Mouse (Mus musculus): ENCODE measurements around the gene Ubqln1. TPM values are rescaled to one million over a fixed set of nuclear protein-coding genes. Genes with fewer than 3 reads are reported as not detected.

Gene Ubqln1
- total RNA-seq (2017) = 64.4 and 66.5 TPM in 2 replicates

- peak; percentile 82 to 92 for ATAC-seq (replicated peaks in 1 of 2; ENCODE audit: insufficient read depth in 1 of 2, low FRiP score in 2 of 2, low TSS enrichment in 1 of 2, low read depth in 1 of 2, poor library complexity in 2 of 2, severe bottlenecking in 2 of 2)
Measured at GRCm38 (mm10) chr13:58215592-58216341, at the start of gene Ubqln1. Gene Ubqln1, minus strand, starts transcription at chr13:58215653.

DNA sequence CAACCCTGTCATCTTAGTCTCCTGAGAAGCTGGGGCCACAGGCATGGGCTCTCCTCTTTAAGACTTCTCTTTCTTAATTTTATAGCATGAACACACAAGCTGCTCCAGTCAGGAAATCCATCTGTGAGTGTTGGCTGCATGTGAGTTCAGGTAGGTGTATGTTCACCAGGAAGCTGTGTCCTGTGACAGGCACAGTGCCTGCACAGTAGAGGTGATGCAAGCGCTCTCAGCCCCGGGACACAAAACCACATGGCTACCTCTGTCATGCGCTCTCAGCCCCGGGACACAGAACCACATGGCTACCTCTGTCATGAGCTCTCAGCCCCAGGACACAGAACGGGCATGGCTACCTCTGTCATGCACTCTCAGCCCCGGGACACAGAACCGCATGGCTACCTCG is 48.1 kb upstream of the Ubqln1 start:
- ATAC-seq (replicated peaks in 1 of 2; ENCODE audit: insufficient read depth in 1 of 2, low FRiP score in 2 of 2, low TSS enrichment in 1 of 2, low read depth in 1 of 2, poor library complexity in 2 of 2, severe bottlenecking in 2 of 2) = no peak

- ATAC-seq (replicated peaks in 1 of 2; ENCODE audit: insufficient read depth in 1 of 2, low FRiP score in 2 of 2, low TSS enrichment in 1 of 2, low read depth in 1 of 2, poor library complexity in 2 of 2, severe bottlenecking in 2 of 2) = no peak
Measured at GRCm38 (mm10) chr13:58261674-58262073, 46.2 kb upstream of the Ubqln1 start.

- ATAC-seq (replicated peaks in 1 of 2; ENCODE audit: insufficient read depth in 1 of 2, low FRiP score in 2 of 2, low TSS enrichment in 1 of 2, low read depth in 1 of 2, poor library complexity in 2 of 2, severe bottlenecking in 2 of 2) = no peak
Measured at GRCm38 (mm10) chr13:58253268-58253667, 37.8 kb upstream of the Ubqln1 start.

- no peak for ATAC-seq (replicated peaks in 1 of 2; ENCODE audit: insufficient read depth in 1 of 2, low FRiP score in 2 of 2, low TSS enrichment in 1 of 2, low read depth in 1 of 2, poor library complexity in 2 of 2, severe bottlenecking in 2 of 2)
Measured at GRCm38 (mm10) chr13:58248957-58249356, 33.5 kb upstream of the Ubqln1 start.

- no peak for ATAC-seq (replicated peaks in 1 of 2; ENCODE audit: insufficient read depth in 1 of 2, low FRiP score in 2 of 2, low TSS enrichment in 1 of 2, low read depth in 1 of 2, poor library complexity in 2 of 2, severe bottlenecking in 2 of 2)
Measured at GRCm38 (mm10) chr13:58236536-58236935, 21.1 kb upstream of the Ubqln1 start.

DNA sequence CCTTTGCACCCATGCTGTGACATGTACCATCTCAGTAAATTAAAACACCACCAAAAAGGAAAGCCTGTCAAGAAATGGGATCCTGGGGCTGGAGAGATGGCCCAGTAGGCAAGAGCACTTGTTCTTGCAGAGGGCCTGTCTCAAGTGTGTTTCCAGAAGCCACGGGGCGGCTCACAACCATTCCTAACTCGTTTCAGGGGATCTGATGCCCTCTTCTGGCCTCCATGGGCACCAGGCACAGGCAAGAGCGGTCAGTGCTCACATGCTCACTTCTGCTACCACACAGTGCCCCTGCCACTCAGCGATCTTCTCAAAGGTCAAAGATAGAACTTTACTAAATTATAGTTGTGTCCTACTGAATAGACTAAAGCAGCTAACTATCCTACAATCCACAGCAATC is 17.2 kb upstream of the Ubqln1 start:
- ATAC-seq (replicated peaks in 1 of 2; ENCODE audit: insufficient read depth in 1 of 2, low FRiP score in 2 of 2, low TSS enrichment in 1 of 2, low read depth in 1 of 2, poor library complexity in 2 of 2, severe bottlenecking in 2 of 2) = peak; percentile 59 to 72; a peak in 3 of 4 replicates

DNA sequence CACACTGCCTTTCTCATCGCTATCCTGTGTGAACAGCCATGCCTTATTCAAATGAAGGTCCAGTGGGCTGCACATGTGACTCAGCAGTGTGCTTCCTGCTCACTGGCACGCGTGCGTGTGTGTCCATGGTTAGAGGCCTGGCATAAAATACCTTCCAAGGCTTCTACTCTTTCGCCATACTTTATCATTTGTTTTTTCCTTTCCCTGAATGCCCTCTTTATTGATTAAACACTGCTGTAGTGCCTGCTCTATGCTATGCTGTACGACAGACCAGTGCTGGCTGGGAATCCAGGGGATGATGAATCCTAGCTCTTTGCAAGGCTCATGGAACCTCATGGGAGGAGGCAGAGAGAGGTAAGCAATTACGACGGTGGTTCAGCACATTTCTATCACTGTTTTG is 16.6 kb upstream of the Ubqln1 start:
- no peak for ATAC-seq (replicated peaks in 1 of 2; ENCODE audit: insufficient read depth in 1 of 2, low FRiP score in 2 of 2, low TSS enrichment in 1 of 2, low read depth in 1 of 2, poor library complexity in 2 of 2, severe bottlenecking in 2 of 2)

GRCm38 (mm10) chr13:58228624-58229023 is 13.2 kb upstream of the Ubqln1 start:
- ATAC-seq (replicated peaks in 1 of 2; ENCODE audit: insufficient read depth in 1 of 2, low FRiP score in 2 of 2, low TSS enrichment in 1 of 2, low read depth in 1 of 2, poor library complexity in 2 of 2, severe bottlenecking in 2 of 2) = no peak

DNA sequence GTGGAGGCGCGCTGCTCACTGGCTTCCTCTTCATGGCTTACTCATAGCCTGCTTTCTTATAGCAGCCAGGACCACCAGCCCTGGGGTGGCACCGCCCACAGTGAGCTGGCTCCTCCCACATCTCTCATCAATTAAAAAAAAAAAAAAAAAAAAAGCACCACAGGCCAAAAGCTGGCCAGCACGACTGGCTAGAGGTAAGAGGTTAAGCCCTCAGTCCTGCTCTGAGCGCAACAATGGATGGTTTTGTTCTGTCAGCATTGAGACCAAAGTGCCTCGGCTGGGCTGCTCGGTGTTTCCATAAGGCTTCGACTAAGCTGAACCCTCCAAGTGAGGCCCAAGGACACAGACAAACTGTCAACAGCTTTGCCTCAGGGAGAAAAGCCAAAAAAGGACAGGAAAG is 10.2 kb upstream of the Ubqln1 start:
- no peak for ATAC-seq (replicated peaks in 1 of 2; ENCODE audit: insufficient read depth in 1 of 2, low FRiP score in 2 of 2, low TSS enrichment in 1 of 2, low read depth in 1 of 2, poor library complexity in 2 of 2, severe bottlenecking in 2 of 2)

- no peak for ATAC-seq (replicated peaks in 1 of 2; ENCODE audit: insufficient read depth in 1 of 2, low FRiP score in 2 of 2, low TSS enrichment in 1 of 2, low read depth in 1 of 2, poor library complexity in 2 of 2, severe bottlenecking in 2 of 2)
Measured at GRCm38 (mm10) chr13:58220206-58220605, 4.8 kb upstream of the Ubqln1 start.

GRCm38 (mm10) chr13:58217536-58217935 is 2.1 kb upstream of the Ubqln1 start:
- ATAC-seq (replicated peaks in 1 of 2; ENCODE audit: insufficient read depth in 1 of 2, low FRiP score in 2 of 2, low TSS enrichment in 1 of 2, low read depth in 1 of 2, poor library complexity in 2 of 2, severe bottlenecking in 2 of 2) = no peak

- ATAC-seq (replicated peaks in 1 of 2; ENCODE audit: insufficient read depth in 1 of 2, low FRiP score in 2 of 2, low TSS enrichment in 1 of 2, low read depth in 1 of 2, poor library complexity in 2 of 2, severe bottlenecking in 2 of 2) = no peak
Measured at GRCm38 (mm10) chr13:58216395-58216794, 942 bp upstream of the Ubqln1 start.

- ATAC-seq (replicated peaks in 1 of 2; ENCODE audit: insufficient read depth in 1 of 2, low FRiP score in 2 of 2, low TSS enrichment in 1 of 2, low read depth in 1 of 2, poor library complexity in 2 of 2, severe bottlenecking in 2 of 2) = no peak
Measured at GRCm38 (mm10) chr13:58215253-58215591, 231 bp downstream of the Ubqln1 start.

DNA sequence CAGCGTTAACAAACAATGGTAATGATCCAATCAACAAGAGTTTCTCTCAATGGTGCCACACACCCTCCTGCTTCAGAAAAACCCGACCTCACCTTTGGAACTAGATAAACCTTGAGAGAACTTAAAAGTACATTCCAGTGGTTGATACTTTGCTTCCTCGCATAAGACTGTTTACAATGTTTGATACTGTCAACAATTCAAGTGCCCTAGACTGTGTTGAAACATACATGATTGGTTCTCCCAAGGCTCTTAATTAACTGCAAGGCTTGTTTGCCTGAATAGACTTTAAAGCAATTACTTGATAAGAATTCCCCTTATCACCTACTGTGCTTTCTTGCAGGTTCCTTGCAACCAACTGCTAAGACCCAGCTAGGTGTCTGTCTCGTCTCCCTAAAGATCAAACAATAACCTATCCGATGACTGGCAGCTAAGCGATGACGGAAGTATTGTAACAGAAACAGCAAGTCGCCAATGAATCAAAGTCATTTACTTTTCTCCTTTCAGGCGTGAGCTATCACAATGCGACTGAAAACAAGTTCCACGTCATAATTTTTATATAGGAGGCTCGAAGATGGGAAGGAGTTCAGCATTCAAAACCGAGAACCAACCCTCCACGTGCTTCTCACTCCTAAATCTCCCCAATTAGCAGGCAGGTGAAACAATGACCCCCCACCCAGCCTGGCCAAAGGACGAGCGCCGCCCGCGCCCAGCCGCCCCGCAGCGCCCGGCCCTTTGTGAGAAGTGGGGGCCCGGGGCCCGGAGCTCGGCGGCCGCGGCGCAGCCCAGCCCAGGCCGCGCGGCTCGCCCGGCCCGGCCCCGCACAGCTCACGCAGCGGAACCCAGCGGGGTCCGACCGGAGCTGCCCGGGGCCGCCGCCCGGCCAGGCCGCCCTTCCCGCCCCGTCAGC is 854 bp downstream of the Ubqln1 start:
- ATAC-seq (replicated peaks in 1 of 2; ENCODE audit: insufficient read depth in 1 of 2, low FRiP score in 2 of 2, low TSS enrichment in 1 of 2, low read depth in 1 of 2, poor library complexity in 2 of 2, severe bottlenecking in 2 of 2) = 0 out of 4 replicates have a peak, but pooled peaks of 1 of the 2 experiments have one; percentile 2

GRCm38 (mm10) chr13:58213801-58214200 is 1.7 kb downstream of the Ubqln1 start:
- no peak for ATAC-seq (replicated peaks in 1 of 2; ENCODE audit: insufficient read depth in 1 of 2, low FRiP score in 2 of 2, low TSS enrichment in 1 of 2, low read depth in 1 of 2, poor library complexity in 2 of 2, severe bottlenecking in 2 of 2)

- no peak for ATAC-seq (replicated peaks in 1 of 2; ENCODE audit: insufficient read depth in 1 of 2, low FRiP score in 2 of 2, low TSS enrichment in 1 of 2, low read depth in 1 of 2, poor library complexity in 2 of 2, severe bottlenecking in 2 of 2)
Measured at GRCm38 (mm10) chr13:58212530-58212929, 2.9 kb downstream of the Ubqln1 start.

- no peak for ATAC-seq (replicated peaks in 1 of 2; ENCODE audit: insufficient read depth in 1 of 2, low FRiP score in 2 of 2, low TSS enrichment in 1 of 2, low read depth in 1 of 2, poor library complexity in 2 of 2, severe bottlenecking in 2 of 2)
Measured at GRCm38 (mm10) chr13:58210441-58210840, 5.0 kb downstream of the Ubqln1 start.
